Mouse (Mus musculus) monocyte, adult 5-6 weeks (primary cell): Measurements from ENCODE around the gene Rabggta. TPM values are rescaled to one million over a fixed set of nuclear protein-coding genes. Genes with fewer than 3 reads are reported as not detected.

Experiments
- ATAC-seq: fragments of 153-309, 156-312 bp; replicated peaks from 2 replicates; pipeline ENCODE4 v1.8.0; 2017; ENCODE audit warnings: mild to moderate bottlenecking; ENCODE audit not compliant: low TSS enrichment, insufficient number of reproducible peaks, severe bottlenecking, poor library complexity, low FRiP score
- total RNA-seq: library from RNA; stranded (forward); fragments of 200-1000, 200-491, 200-594 nt; gene quantifications from 3 replicates; pipeline ENCODE4 v1.2.3, GENCODE M21; 2017

Rabggta gene
- total RNA-seq, 1 experiment from 2014 or later: 20.8 TPM

DNA sequence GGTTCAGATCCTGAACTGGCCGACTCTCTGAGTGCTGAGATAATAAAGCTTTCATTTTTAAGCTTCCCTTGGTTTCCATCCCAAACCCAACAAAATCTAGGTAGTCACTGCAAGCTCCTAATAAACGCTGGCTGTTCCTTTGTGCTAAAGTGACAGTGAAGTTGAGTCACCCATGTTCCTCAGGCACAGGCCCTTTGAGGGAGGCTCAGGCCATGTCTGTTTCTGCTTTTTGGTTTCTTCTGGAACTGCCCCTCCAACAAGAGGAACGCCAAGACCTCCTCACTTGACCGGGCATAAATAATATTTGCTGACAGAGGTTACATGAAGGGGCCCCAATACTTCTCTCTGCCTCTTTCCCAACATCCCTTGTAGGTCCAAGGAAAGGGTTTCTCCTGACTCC, 13.7 kb upstream of the Rabggta start:
- ATAC-seq: peak; percentile 48; the same call in 1 of the 2 replicates

GRCm38 (mm10) chr14:55735334-55735733, 13.3 kb upstream of the Rabggta start:
- ATAC-seq: no peak

GRCm38 (mm10) chr14:55734869-55735268, 12.8 kb upstream of the Rabggta start:
- no peak for ATAC-seq

DNA sequence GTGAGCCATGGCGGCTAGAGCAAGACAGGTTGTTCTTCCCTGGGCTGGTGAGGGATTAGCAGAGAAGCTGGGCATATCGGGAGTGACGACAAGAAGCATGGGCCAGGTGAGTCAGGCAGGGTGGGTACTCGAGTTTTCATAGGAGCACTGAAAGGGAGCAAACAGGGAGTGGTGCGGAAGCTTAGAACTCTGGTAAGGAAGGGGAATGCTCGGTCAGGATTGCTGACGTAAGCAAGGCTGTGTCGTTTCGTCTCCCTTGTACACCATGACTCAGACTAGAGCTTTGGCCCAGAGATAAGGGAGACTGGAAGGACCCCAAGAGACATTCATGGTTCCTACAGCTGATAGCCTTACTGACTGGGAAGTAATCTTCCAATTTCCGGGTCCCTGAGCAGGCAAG, 11.8 kb upstream of the Rabggta start:
- no peak for ATAC-seq

GRCm38 (mm10) chr14:55730531-55731032, 8.5 kb upstream of the Rabggta start:
- no peak for ATAC-seq

GRCm38 (mm10) chr14:55730116-55730515, 8.1 kb upstream of the Rabggta start:
- no peak for ATAC-seq

DNA sequence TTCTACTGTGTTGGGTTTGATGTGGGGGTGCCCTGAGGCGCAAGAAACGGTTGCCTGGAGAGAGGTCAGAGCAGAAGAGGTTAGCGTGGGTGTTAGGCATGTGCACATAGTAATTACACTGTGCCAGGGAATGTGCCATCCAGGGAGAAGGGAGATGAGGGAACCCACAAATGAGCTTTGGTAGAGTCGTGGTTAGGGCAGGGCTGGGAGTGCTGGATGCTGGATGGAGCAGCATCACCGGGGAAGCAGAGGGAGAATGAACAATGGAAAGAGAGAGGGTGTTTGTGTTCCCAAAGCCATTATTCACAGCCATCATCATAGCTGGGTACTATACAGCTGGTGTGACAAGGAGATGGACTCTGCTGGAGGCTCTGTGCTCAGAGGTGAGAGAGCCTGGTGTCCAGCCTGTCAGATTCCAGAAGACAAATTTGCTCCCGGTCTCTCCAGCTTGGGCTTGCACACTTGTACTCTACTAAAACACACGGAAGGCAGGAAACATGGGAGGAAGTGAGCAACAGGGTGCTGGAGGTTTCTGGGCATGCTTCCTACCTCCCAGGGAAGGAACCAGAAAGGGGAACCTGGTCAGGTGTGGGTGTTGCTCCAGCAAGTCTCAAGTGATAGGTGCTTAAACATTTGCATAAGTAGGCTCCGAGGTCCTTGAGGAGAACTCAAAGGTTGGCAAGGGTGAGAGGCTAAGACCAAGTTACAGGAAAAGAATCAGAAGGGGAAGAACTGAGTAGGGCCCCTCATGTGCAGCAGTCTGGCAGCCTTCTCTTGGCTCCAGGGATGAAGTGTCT, 6.0 kb upstream of the Rabggta start:
- ATAC-seq: no peak

DNA sequence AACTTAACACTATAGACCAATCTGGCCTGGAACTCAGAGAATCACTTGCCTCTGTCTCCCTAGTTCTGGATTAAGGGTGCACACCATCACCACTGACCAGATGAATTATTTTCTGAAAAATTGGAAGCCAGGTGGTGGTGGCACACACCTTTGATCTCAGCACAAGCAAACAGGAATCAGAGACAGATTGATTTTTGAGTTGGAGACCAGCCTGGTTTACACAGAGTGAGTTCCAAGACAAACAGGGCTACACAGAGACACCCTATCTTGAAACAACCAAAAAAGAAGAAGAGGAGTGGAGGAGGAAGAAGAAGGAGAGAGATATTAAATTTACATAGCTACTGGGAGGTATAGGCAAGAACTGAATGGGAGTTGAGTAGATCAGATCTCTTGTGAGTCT, 4.2 kb upstream of the Rabggta start:
- ATAC-seq: no peak

- ATAC-seq: peak; percentile 82
Observed at GRCm38 (mm10) chr14:55724411-55724871, 2.4 kb upstream of the Rabggta start.

DNA sequence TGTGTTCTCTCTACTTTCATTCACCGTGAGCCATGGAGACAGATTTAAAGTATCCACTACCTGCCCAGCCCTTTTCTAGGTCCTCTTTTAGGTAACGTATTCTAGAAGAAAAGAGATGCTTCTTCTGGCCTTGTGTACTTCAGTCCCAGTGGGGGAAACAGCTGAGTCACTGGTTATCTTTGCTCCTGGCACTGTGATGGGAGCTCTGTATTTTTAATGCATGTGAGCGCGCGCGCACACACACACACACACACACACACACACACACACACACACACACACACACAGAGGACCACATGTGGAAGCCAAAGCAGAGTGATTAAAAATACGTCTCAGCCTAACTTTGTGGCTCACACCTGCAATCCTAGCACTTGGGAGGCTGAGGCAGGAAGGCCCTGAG, 1.4 kb upstream of the Rabggta start:
- ATAC-seq: no peak

GRCm38 (mm10) chr14:55722438-55722945, 429 bp upstream of the Rabggta start:
- no peak for ATAC-seq

DNA sequence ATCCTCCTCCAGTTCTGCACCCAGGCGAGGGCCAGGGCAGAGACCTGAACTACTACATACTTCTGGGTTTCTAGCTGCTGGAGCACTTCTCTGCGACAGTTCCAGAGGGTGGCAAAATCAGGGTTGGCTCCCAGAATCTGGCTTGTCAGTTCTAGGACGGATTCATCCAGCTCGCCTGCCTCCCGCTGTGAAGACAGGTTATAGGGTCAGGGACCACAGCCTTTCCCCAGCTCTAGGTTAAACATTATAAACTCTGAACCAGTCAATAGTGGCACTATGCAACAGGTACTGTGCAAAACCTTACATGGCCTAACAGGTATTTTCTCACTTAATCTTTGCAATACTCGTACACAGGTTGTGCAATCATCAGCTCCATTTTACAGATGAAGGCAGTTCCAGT, 987 bp downstream of the Rabggta start:
- no peak for ATAC-seq

DNA sequence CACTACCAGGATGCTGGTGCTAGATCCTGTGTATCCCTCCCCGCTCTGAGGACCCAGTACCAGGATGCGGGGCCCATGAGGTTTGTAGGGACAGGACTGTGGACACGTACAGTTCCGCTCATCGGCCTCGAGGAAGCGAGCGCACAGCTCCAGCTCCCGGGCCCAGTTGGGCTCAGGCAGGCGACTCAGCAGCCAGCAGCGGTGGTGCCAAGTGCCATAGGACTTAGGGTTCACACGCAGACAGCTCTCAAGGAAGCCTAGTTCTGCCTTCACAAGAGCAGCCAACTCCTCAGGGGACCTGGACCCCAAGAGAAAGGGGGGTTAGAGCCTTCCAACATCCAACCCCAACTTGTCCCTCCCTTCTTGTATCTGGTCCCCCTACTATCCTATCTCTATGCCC, 1.4 kb downstream of the Rabggta start:
- ATAC-seq: no peak

- ATAC-seq: no peak
Observed at GRCm38 (mm10) chr14:55719737-55720136, 2.3 kb downstream of the Rabggta start.

DNA sequence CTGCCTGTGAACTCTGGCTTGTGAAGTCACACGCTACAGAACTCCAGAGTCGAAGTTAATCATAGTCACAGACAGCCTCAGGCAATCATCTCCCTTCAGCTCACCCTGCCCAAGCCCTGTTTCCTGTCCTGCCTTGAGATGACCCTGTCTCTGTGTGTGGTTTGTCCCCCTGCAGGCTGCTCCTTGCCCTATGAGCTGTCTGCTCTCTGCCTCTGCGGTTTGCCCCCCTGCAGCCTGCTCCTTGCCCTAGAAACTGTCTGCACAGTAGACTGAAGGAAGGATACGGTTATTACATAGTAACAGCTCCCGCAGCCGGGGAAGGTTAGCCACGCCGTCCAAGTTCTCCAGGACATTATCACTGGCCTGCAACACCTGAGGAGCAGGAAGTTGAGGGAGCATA, 5.2 kb downstream of the Rabggta start:
- ATAC-seq: no peak

GRCm38 (mm10) chr14:55716271-55716670, 5.8 kb downstream of the Rabggta start:
- no peak for ATAC-seq

GRCm38 (mm10) chr14:55714893-55715292, 7.2 kb downstream of the Rabggta start:
- ATAC-seq: no peak

- ATAC-seq: no peak
Observed at GRCm38 (mm10) chr14:55713729-55714122, 8.3 kb downstream of the Rabggta start, which contains the start of gene Tgm1. Gene Tgm1 (minus strand): TSS chr14:55713926.

DNA sequence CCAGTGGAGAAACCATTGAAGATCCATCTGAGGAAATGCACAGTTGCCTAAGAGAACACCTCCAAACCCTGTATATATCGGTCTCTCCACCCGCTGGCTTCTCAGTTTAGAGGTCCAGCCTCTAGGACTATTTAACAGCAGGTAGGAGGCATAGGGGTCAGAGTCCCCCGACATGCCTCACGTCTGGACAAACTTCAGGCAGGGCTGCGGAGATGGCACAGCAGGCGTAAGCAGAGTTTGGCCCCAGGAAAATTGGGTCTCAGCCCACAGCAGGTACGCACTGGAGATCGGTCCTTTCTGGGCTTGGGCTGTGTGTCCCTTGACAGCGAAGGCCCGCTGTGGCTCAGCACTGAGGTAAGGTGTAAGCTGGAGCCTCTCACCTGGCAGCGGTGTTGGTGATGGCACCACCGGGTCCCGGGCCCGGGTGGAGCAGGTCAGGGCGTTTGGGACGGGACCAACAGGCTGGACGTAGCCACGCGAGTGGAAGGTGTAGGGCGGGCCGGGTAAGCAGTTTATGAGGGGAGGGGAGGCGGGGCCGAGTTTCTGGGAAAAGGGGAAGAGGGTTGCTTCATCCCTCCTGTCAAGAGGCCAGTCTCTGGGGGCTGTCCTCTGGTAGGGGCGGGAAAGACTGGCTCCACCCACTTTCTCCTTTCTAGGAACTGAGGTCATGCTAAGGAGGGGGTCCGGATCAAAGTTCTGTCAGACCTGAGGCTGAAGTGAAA, 8.9 kb downstream of the Rabggta start:
- ATAC-seq: peak; percentile 45; the same call in 1 of the 2 replicates

- no peak for ATAC-seq
Observed at GRCm38 (mm10) chr14:55711786-55712185, 10.3 kb downstream of the Rabggta start.
